In the genomic region with DNA sequence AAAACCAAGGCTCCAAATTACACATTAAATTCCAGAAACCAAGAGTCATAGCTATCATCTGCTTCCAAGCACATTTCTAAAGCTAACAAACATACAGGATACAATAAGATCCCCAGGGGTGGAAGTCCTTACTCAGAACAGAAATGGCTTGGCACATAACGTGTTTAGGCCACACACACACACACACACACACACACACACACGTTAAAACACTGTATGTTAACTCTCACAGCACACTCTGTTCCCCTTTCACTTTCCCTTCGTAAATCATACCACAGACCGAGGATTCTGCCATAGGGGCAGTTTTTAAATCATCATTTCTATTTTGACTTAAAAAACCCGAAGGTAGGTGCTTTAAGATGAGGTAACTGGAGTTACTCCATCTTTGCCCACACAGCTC, we compare ENCODE assay signal across 12 mouse cellular contexts. TPM values are rescaled to one million over a fixed set of nuclear protein-coding genes. Genes with fewer than 3 reads are reported as not detected.
A peak's percentile ranks its signal among the peaks of the same experiment; 100 is the strongest.
DNase-seq lines count a peak whose midpoint lies in the region; ATAC-seq and TF ChIP-seq lines count a peak whose summit lies in the region.
"Had no signal": no experiment of that assay in that cellular context is flagged by ENCODE, and none has a peak within 500 bp of the region (broad histone marks: within the 10 kb centered on the region; RNA-seq: fewer than 3 reads in every experiment).

No protein-coding gene starts in this region.

- H3K4me2 ChIP-seq in embryonic facial prominence, embryonic 14.5 days (ENCODE audit: low read depth, low read length): no peak overlapping the region
- peak overlapping the region; percentile 6; the same call in 1 of the 2 replicates for H3K4me2 ChIP-seq in liver, embryonic 15.5 days
- no peak overlapping the region for H3K4me2 ChIP-seq in liver, embryonic 11.5 days
- no peak overlapping the region for H3K4me2 ChIP-seq in forebrain, postnatal 0 days (ENCODE audit: low read depth)
- H3K4me2 ChIP-seq: hindbrain, embryonic 15.5 days had no signal

- H3K9me3 ChIP-seq in embryonic facial prominence, embryonic 14.5 days (ENCODE audit: control insufficient read depth, low read length): no peaks in the 10 kb centered on the region
- no peaks in the 10 kb centered on the region for H3K9me3 ChIP-seq in embryonic facial prominence, embryonic 10.5 days
- no peaks in the 10 kb centered on the region for H3K9me3 ChIP-seq in liver, embryonic 15.5 days (replicated peaks)
- no peaks in the 10 kb centered on the region for H3K9me3 ChIP-seq in liver, embryonic 11.5 days (ENCODE audit: control insufficient read depth, low read length)
- no peaks in the 10 kb centered on the region for H3K9me3 ChIP-seq in forebrain, postnatal 0 days (ENCODE audit: low read length)
- H3K9me3 ChIP-seq: hindbrain, embryonic 15.5 days had no signal

- no peak for ATAC-seq in embryonic facial prominence, embryonic 14.5 days (ENCODE audit: low read depth)
- ATAC-seq in liver, embryonic 15.5 days (ENCODE audit: insufficient read depth): no peak
- no peak for ATAC-seq in liver, embryonic 11.5 days (replicated peaks; ENCODE audit: low FRiP score)
- ATAC-seq in forebrain, postnatal 0 days: no peak

- H3K4me3 ChIP-seq in embryonic facial prominence, embryonic 14.5 days (ENCODE audit: low read depth, low read length): no peak overlapping the region
- no peak overlapping the region for H3K4me3 ChIP-seq in embryonic facial prominence, embryonic 10.5 days
- no peak overlapping the region for H3K4me3 ChIP-seq in liver, embryonic 15.5 days (replicated peaks)
- no peak overlapping the region for H3K4me3 ChIP-seq in liver, embryonic 11.5 days (ENCODE audit: low read depth, low read length)
- H3K4me3 ChIP-seq in embryonic fibroblast, embryonic 13.5 days (ENCODE audit: insufficient read depth, low read length): no peak overlapping the region
- no peak overlapping the region for H3K4me3 ChIP-seq in forebrain, postnatal 0 days (ENCODE audit: low read depth, low read length)
- H3K4me3 ChIP-seq: hindbrain, embryonic 15.5 days had no signal

- TF ChIP-seq CTCF in embryonic fibroblast, embryonic 13.5 days (IDR thresholded peaks at IDR 0.05; ENCODE audit: borderline replicate concordance, insufficient read depth, low read length): no peak
- TF ChIP-seq CTCF in forebrain, postnatal 0 days (IDR thresholded peaks at IDR 0.05; ENCODE audit: low read depth): no peak

- TF ChIP-seq POLR2A in embryonic fibroblast, embryonic 13.5 days (IDR thresholded peaks at IDR 0.05; ENCODE audit: low read depth, low read length): no peak

- H3K27ac ChIP-seq in embryonic facial prominence, embryonic 14.5 days (replicated peaks; ENCODE audit: low read depth, low read length): peak overlapping the region; percentile 36; the same call in 1 of the 2 replicates
- no peak overlapping the region for H3K27ac ChIP-seq in embryonic facial prominence, embryonic 10.5 days (replicated peaks)
- no peak overlapping the region for H3K27ac ChIP-seq in liver, embryonic 15.5 days (replicated peaks)
- H3K27ac ChIP-seq in liver, embryonic 11.5 days (ENCODE audit: low read depth, low read length): no peak overlapping the region
- peak overlapping the region; percentile 97 for H3K27ac ChIP-seq in embryonic fibroblast, embryonic 13.5 days (ENCODE audit: insufficient read depth, low read length)
- no peak overlapping the region for H3K27ac ChIP-seq in forebrain, postnatal 0 days (ENCODE audit: low read depth, low read length)
- H3K27ac ChIP-seq: hindbrain, embryonic 15.5 days had no signal

- H3K36me3 ChIP-seq in embryonic facial prominence, embryonic 14.5 days (ENCODE audit: control insufficient read depth, insufficient read depth, low read length): peaks cover 7% of the 10 kb centered on the region; the same call in 1 of the 2 replicates
- no peaks in the 10 kb centered on the region for H3K36me3 ChIP-seq in embryonic facial prominence, embryonic 10.5 days (replicated peaks)
- H3K36me3 ChIP-seq in liver, embryonic 15.5 days (replicated peaks): peaks cover 6% of the 10 kb centered on the region; the same call in 1 of the 2 replicates
- no peaks in the 10 kb centered on the region for H3K36me3 ChIP-seq in liver, embryonic 11.5 days (ENCODE audit: control insufficient read depth, insufficient read depth, low read length)
- H3K36me3 ChIP-seq in forebrain, postnatal 0 days (ENCODE audit: insufficient read depth): no peaks in the 10 kb centered on the region
- H3K36me3 ChIP-seq: hindbrain, embryonic 15.5 days had no signal

- WGBS in embryonic facial prominence, embryonic 14.5 days: 63% methylated on average over 5 of the region's 5 CpGs
- WGBS in embryonic facial prominence, embryonic 10.5 days: 80% methylated on average over 5 of the region's 5 CpGs
- WGBS in liver, embryonic 15.5 days (ENCODE audit: insufficient replicate concordance): 31% methylated on average over 5 of the region's 5 CpGs
- WGBS in liver, embryonic 11.5 days: 72% methylated on average over 5 of the region's 5 CpGs
- WGBS in forebrain, postnatal 0 days: 76% methylated on average over 5 of the region's 5 CpGs

- DNase-seq in embryonic facial prominence, embryonic 14.5 days (ENCODE audit: low spot score): peak; percentile 75
- DNase-seq in embryonic facial prominence, embryonic 10.5 days (ENCODE audit: low spot score): no peak
- no peak for DNase-seq in liver, embryonic 11.5 days (ENCODE audit: low spot score)
- peak; percentile 42 to 54 for DNase-seq in natural killer cell, adult 2 months (ENCODE audit: low spot score in 2 of 2)
- no peak for DNase-seq in forebrain, postnatal 0 days
- no peak for DNase-seq in adrenal gland, postnatal 14 days
- DNase-seq: midbrain, embryonic 14.5 days had no signal

- no peaks in the 10 kb centered on the region for H3K27me3 ChIP-seq in embryonic facial prominence, embryonic 14.5 days (replicated peaks; ENCODE audit: control insufficient read depth, insufficient read depth, low read length)
- H3K27me3 ChIP-seq in embryonic facial prominence, embryonic 10.5 days (replicated peaks; ENCODE audit: low read depth, poor library complexity, severe bottlenecking): peaks cover 19% of the 10 kb centered on the region
- H3K27me3 ChIP-seq in liver, embryonic 15.5 days: peaks cover 12% of the 10 kb centered on the region; the same call in 1 of the 2 replicates
- H3K27me3 ChIP-seq in liver, embryonic 11.5 days (replicated peaks; ENCODE audit: control insufficient read depth, insufficient read depth, low read length): no peaks in the 10 kb centered on the region
- H3K27me3 ChIP-seq in forebrain, postnatal 0 days (ENCODE audit: insufficient read depth, low read length): peaks cover 5% of the 10 kb centered on the region

- H3K4me1 ChIP-seq in embryonic facial prominence, embryonic 14.5 days (ENCODE audit: control insufficient read depth, insufficient read depth, low read length): no peaks in the 10 kb centered on the region
- peaks cover 19% of the 10 kb centered on the region for H3K4me1 ChIP-seq in embryonic facial prominence, embryonic 10.5 days
- peaks cover 34% of the 10 kb centered on the region for H3K4me1 ChIP-seq in liver, embryonic 15.5 days (replicated peaks)
- peaks cover 6% of the 10 kb centered on the region; the same call in 1 of the 2 replicates for H3K4me1 ChIP-seq in liver, embryonic 11.5 days (replicated peaks; ENCODE audit: control insufficient read depth, insufficient read depth, low read length)
- H3K4me1 ChIP-seq in embryonic fibroblast, embryonic 13.5 days (ENCODE audit: control insufficient read depth, insufficient read depth, low read length): peaks cover 15% of the 10 kb centered on the region
- peaks cover 8% of the 10 kb centered on the region for H3K4me1 ChIP-seq in forebrain, postnatal 0 days (ENCODE audit: insufficient read depth)

- H3K9ac ChIP-seq in embryonic facial prominence, embryonic 14.5 days (ENCODE audit: low read depth, low read length): no peak overlapping the region
- H3K9ac ChIP-seq in liver, embryonic 15.5 days: no peak overlapping the region
- no peak overlapping the region for H3K9ac ChIP-seq in liver, embryonic 11.5 days (ENCODE audit: low read depth, low read length)
- H3K9ac ChIP-seq in forebrain, postnatal 0 days: no peak overlapping the region
- H3K9ac ChIP-seq: hindbrain, embryonic 15.5 days had no signal

RNA-seq across cellular contexts. Expression of a gene that starts 3.9 kb away (rescaled TPM):
- polyA plus RNA-seq in embryonic facial prominence, embryonic 14.5 days (2014; fragmentation: Nextera tagmentation; extraction: Ambion mirVana): 11.9 and 12.5 TPM in 2 replicates
- 8.5 and 8.7 TPM in 2 replicates for polyA plus RNA-seq in embryonic facial prominence, embryonic 10.5 days (2016; fragmentation: Nextera tagmentation; extraction: Ambion mirVana)
- polyA plus RNA-seq in liver, embryonic 15.5 days (2015; fragmentation: Nextera tagmentation; extraction: Ambion mirVana): 4.7 and 5.8 TPM in 2 replicates
- 8.9 and 9.3 TPM in 2 replicates for polyA plus RNA-seq in liver, embryonic 11.5 days (2014; fragmentation: Nextera tagmentation; extraction: Ambion mirVana)
- polyA plus RNA-seq in embryonic fibroblast, embryonic 13.5 days (2011; ENCODE audit: insufficient read length, low read depth, missing spikeins): 31.0 and 39.9 TPM in 2 replicates
- total RNA-seq in forebrain, postnatal 0 days (2014; rRNA removed): 3.1 and 3.3 TPM in 2 replicates
- 1.3 and 2.2 TPM in 2 replicates for polyA plus RNA-seq in forebrain, postnatal 0 days (2015; fragmentation: Nextera tagmentation; extraction: Ambion mirVana)
- 12.2 and 14.6 TPM in 2 replicates for total RNA-seq in adrenal gland, postnatal 14 days (2021)

RNA-seq across cellular contexts. Expression of a gene that starts 18.5 kb away (rescaled TPM):
- not detected in 2 replicates for polyA plus RNA-seq in embryonic facial prominence, embryonic 14.5 days (2014; fragmentation: Nextera tagmentation; extraction: Ambion mirVana)
- not detected in 2 replicates for polyA plus RNA-seq in embryonic facial prominence, embryonic 10.5 days (2016; fragmentation: Nextera tagmentation; extraction: Ambion mirVana)
- polyA plus RNA-seq in liver, embryonic 15.5 days (2015; fragmentation: Nextera tagmentation; extraction: Ambion mirVana): not detected in 2 replicates
- polyA plus RNA-seq in liver, embryonic 11.5 days (2014; fragmentation: Nextera tagmentation; extraction: Ambion mirVana): not detected in 2 replicates
- not detected in 2 replicates for polyA plus RNA-seq in embryonic fibroblast, embryonic 13.5 days (2011; ENCODE audit: insufficient read length, low read depth, missing spikeins)
- total RNA-seq in forebrain, postnatal 0 days (2014; rRNA removed): not detected in 2 replicates
- not detected in 2 replicates for polyA plus RNA-seq in forebrain, postnatal 0 days (2015; fragmentation: Nextera tagmentation; extraction: Ambion mirVana)
- not detected in 2 replicates for total RNA-seq in adrenal gland, postnatal 14 days (2021)
- total RNA-seq: gastrocnemius, adult 18-20 months; left cerebral cortex, adult 8-10 months had no signal
- polyA plus RNA-seq: hindbrain, embryonic 15.5 days; midbrain, embryonic 14.5 days had no signal

RNA-seq across cellular contexts. Expression of a gene that starts 43.1 kb away (rescaled TPM):
- polyA plus RNA-seq in embryonic facial prominence, embryonic 14.5 days (2014; fragmentation: Nextera tagmentation; extraction: Ambion mirVana): 29.6 and 30.1 TPM in 2 replicates
- polyA plus RNA-seq in embryonic facial prominence, embryonic 10.5 days (2016; fragmentation: Nextera tagmentation; extraction: Ambion mirVana): 39.7 and 47.1 TPM in 2 replicates
- polyA plus RNA-seq in liver, embryonic 15.5 days (2015; fragmentation: Nextera tagmentation; extraction: Ambion mirVana): 0.69 TPM in 2 replicates
- polyA plus RNA-seq in liver, embryonic 11.5 days (2014; fragmentation: Nextera tagmentation; extraction: Ambion mirVana): 2.9 TPM in 2 replicates
- 3.5 and 4.2 TPM in 2 replicates for polyA plus RNA-seq in embryonic fibroblast, embryonic 13.5 days (2011; ENCODE audit: insufficient read length, low read depth, missing spikeins)
- 2.8 and 4.0 TPM in 2 replicates for total RNA-seq in forebrain, postnatal 0 days (2014; rRNA removed)
- polyA plus RNA-seq in forebrain, postnatal 0 days (2015; fragmentation: Nextera tagmentation; extraction: Ambion mirVana): 3.2 and 3.3 TPM in 2 replicates
- total RNA-seq in adrenal gland, postnatal 14 days (2021): 10.9 and 12.6 TPM in 2 replicates

Comparison
In these comparisons a context has a peak if more than half of its experiments do, and no peak if none do; other contexts are left out.
1. DNase-seq: peak in embryonic facial prominence, embryonic 14.5 days (single experiment) and natural killer cell, adult 2 months (2 of 2); none in embryonic facial prominence, embryonic 10.5 days (single experiment), liver, embryonic 11.5 days (single experiment), forebrain, postnatal 0 days (single experiment) and adrenal gland, postnatal 14 days (single experiment).
2. H3K27ac ChIP-seq: peak in embryonic facial prominence, embryonic 14.5 days (single experiment) and embryonic fibroblast, embryonic 13.5 days (single experiment); none in embryonic facial prominence, embryonic 10.5 days (single experiment), liver, embryonic 15.5 days (single experiment), liver, embryonic 11.5 days (single experiment) and forebrain, postnatal 0 days (single experiment).